Mouse (Mus musculus): ENCODE data around the gene Scarf1. TPM values are rescaled to one million over a fixed set of nuclear protein-coding genes. Genes with fewer than 3 reads are reported as not detected.

Scarf1 gene
- total RNA-seq, 2 experiments from 2014 or later = 1.1 TPM

DNA sequence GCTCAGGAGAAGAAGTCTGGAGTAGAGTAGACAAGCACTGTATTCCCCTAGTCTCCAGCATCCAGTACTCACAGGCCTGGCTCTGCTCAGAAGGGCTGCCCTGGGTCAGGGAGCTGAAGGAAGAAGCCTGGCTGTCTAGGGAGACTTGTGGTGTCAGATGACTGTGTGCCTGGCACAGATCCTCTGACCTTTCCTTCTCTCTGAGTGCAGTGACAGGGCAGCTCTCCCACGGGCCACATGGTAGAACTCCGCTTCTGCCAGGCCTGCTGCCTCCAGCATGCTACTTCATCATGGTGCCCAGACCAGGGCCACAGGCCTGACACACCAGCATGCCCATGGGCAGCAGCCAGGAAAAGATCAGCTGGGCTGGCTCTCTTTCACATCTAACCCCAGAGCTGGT is 52.5 kb downstream of the Scarf1 start:
- DNase-seq = no peak

- DNase-seq = no peak
These were observed 53.2 kb downstream of the Scarf1 start for GRCm38 (mm10) chr11:75566276-75567196.

- no peak for DNase-seq
These were observed 54.2 kb downstream of the Scarf1 start for GRCm38 (mm10) chr11:75567346-75568114.

DNA sequence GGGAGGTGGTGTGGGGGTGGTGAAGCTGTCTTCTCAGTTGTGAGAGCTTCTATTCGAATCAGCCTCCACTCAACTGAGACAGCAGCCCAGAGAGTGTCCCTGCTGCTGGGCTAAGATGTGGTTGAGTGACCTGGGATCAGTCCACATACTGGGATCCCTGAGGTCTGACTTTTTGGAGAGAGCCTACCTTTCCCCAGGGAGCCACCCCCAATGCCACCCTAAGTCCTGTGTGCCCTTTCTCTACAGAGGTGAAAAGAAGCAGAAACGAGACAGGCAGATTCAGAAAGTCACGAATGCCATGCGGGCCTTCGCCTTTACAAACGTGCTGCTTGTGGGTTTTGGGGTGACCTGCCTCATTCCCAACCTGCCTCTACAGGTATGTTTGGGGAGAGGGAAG is 54.8 kb downstream of the Scarf1 start:
- no peak for DNase-seq

DNA sequence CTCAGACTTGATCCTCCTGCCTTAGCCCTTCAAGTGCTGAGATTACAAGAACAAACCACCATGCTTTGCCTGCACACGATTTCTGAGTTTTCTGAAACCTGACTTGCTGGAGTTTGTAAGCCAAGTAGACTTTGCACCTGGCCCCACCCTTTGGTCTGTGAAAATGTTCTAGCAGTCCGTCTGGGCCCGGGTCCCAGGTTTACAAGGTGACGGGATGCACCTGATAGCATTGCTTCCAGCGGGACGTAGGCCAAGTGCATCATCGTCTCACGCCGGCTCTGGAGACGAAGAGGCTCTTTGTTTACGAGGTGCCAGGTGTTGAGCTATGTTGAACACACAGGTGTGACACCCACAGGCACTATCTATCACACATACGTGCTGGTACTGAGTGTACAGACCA is 55.6 kb downstream of the Scarf1 start:
- DNase-seq = no peak

GRCm38 (mm10) chr11:75570375-75571125 is 57.2 kb downstream of the Scarf1 start:
- DNase-seq = no peak

DNA sequence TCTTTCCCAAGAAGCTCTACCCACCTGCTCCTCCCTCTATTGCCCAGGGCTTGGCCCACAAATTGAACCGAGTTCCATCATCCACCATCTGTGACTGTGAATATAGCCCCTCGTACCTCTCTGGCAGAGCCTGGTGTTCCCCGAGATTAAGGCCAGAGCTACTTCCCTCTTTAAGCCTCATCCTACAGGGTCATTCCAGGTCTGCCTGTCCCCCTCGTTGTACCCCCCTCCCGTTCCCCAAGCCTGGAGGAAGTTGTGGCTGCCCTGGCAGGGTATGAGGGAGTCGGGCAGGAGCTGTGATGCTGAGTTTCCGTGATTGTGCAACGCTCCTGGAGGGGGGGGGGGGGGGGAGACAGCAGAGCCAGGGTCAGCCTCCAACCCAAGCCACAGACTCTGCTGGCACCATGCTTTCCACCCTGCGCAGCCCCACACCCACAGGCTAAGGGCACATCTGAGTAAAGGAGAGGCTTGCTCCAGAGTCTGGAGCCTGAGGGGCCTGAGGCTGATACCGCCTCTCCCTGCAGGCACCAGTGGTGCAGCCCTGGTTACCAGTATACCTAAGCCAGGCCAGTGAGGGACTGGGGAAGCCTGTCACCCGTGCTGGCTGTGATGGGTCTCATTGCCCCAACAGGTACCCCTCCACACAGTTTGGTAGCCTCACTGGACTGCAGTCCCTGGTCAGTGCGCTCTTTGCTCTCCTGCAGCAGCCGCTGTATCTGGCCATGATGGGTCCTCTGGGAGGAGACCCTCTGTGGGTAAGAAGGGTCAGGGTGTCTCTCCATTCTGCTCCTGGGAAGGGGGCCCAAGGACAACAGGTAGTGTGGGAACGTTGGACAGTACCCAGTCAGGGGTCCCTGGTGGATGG is 58.0 kb downstream of the Scarf1 start:
- DNase-seq = no peak

DNA sequence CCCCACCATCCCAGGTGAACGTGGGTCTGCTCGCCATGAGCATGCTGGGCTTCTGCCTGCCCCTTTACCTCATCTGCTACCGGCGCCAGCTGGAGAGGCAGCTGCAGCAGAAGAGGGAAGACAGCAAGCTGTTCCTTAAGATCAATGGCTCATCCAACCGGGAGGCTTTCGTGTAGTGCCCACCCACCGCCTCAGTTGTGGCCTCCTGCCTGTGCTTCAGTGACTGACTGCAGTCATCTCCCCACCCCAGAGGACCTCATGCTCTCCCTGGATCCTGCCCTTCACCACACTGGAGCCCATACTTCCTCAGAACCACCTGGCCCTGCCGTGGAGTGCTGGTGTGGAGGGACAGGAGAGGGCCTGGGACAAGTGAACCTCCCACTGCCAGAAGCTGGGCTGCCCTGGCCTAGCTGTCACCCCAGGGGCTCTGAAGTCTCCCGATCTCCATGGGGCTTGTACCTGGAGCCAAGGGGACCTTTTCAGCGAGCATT is 59.0 kb downstream of the Scarf1 start:
- DNase-seq = peak in 1 of 2 experiments; percentile 48

GRCm38 (mm10) chr11:75572854-75573650 is 59.7 kb downstream of the Scarf1 start:
- peak; percentile 90 to 92 for DNase-seq

GRCm38 (mm10) chr11:75574378-75575123 is 61.2 kb downstream of the Scarf1 start:
- no peak for DNase-seq

DNA sequence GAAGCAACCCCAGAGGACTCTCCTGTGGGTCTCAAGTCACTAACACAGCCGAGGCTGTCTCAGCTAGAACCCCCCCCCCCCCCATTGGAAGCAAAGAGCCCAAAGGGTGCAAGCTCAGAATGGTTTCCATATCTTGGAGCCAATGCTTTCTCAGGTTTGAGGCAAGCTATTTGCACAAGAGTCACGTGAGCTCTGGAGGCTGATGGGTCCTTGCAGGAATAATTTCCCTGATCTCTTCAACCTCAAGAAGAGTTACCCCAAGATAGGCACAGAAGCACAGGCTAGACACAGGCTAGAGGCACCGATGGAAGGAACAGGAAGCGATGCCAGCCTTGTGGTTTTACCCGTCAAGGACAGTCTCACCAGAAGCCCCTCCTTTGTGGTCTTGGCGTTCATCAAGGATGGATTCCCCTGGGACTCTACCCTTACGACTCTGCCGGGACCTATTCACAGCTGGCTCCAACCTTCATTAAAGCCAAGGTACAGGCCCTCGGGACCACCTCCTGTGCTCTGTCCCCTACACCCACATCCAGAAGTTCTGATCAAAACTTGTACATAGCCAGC is 62.3 kb downstream of the Scarf1 start:
- no peak for DNase-seq

Small RNA genes within 50 kb of the gene (microRNA-seq; reads per million reads assigned to microRNA genes)
- gene Mir22 (2,878 to 17,312 reads per million in 2 experiments), gene Mir3971 (0 reads per million in 2 experiments)

Other genes with a start within 250 kb of the Scarf1 start
- 10 to 100 TPM; 58.5 to 60.8 TPM for gene Rpa1, start 165.2 kb upstream of the Scarf1 start, total RNA-seq (2021)
- gene Smyd4, start 165.1 kb upstream of the Scarf1 start, total RNA-seq (2021) = 10 to 100 TPM; 12.8 to 14.4 TPM
- 10 to 100 TPM; 12.5 to 17.0 TPM for gene Serpinf1, start 90.8 kb upstream of the Scarf1 start, total RNA-seq (2021)
- under 1 TPM; 0.40 to 0.50 TPM for gene Serpinf2, start 73.9 kb upstream of the Scarf1 start, total RNA-seq (2021)
- 10 to 100 TPM; 20.6 to 22.6 TPM for gene Wdr81, start 58.8 kb upstream of the Scarf1 start, total RNA-seq (2021)
- under 1 TPM; 0.40 to 0.85 TPM for gene Tlcd2, start 51.8 kb upstream of the Scarf1 start, total RNA-seq (2021)
- gene Prpf8, start 26.7 kb upstream of the Scarf1 start, total RNA-seq (2021) = 100 to 1,000 TPM; 126 to 130 TPM
- gene Rilp, start 3.4 kb upstream of the Scarf1 start, total RNA-seq (2021) = 1 to 10 TPM in 1 of 2 experiments, under 1 TPM in 1; 0.90 to 1.3 TPM
- 10 to 100 TPM; 50.7 to 51.3 TPM for gene Slc43a2, start 18.2 kb downstream of the Scarf1 start, total RNA-seq (2021)
- 100 to 1,000 TPM; 283 to 291 TPM for gene Pitpna, start 74.6 kb downstream of the Scarf1 start, total RNA-seq (2021)
- 10 to 100 TPM; 46.3 to 47.0 TPM for gene Inpp5k, start 117.4 kb downstream of the Scarf1 start, total RNA-seq (2021)
- gene Myo1c, start 137.0 kb downstream of the Scarf1 start, total RNA-seq (2021) = 10 to 100 TPM; 13.4 to 17.1 TPM
- 100 to 1,000 TPM; 129 to 137 TPM for gene Crk, start 165.7 kb downstream of the Scarf1 start, total RNA-seq (2021)
- 1,000 to 10,000 TPM; 1,159 to 1,269 TPM for gene Ywhae, start 219.3 kb downstream of the Scarf1 start, total RNA-seq (2021)

All from layer of hippocampus, postnatal 36 days (tissue).